Mouse (Mus musculus) cerebellum, postnatal 10 days (tissue): Measurements from ENCODE around the gene Zer1.
"Not testable (repeated sequence)": the region's sequence is repeated elsewhere in the genome, so short reads cannot be mapped to it uniquely, and the experiment has no call there.

Source experiments
- DNase-seq, 2 experiments: peaks; one replicate each; pipeline ENCODE4 v3.0.0; 2021; ENCODE audit warnings: mixed read lengths in 2 of 2

The Zer1 gene

GRCm38 (mm10) chr2:30076959-30077358, 47.4 kb downstream of the Zer1 start:
- DNase-seq = no peak

GRCm38 (mm10) chr2:30076439-30076838, 47.9 kb downstream of the Zer1 start:
- no peak for DNase-seq

- DNase-seq = no peak
These were observed 48.8 kb downstream of the Zer1 start for GRCm38 (mm10) chr2:30075625-30076024.

DNA sequence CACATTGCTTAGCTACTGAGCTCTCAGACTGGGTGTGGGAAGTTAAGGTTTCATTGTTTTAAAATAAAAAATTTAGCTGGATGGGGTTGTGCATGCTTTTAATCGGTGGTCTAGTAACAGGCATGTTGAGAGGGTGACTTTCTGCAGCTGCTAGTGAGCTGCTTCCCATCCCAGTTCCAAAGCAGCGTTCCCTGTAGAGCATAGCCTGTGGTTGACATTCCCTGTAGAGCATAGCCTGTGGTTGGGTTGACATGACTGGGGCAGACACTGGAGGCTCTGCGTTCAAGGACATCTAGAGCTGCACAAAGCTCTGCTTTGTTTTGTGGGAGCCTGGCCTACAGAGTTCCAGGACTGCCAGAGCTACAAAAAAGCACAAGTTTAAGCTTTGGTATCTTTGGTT, 51.1 kb downstream of the Zer1 start:
- DNase-seq = no peak

- no peak for DNase-seq
These were observed 51.5 kb downstream of the Zer1 start for GRCm38 (mm10) chr2:30072875-30073274.

DNA sequence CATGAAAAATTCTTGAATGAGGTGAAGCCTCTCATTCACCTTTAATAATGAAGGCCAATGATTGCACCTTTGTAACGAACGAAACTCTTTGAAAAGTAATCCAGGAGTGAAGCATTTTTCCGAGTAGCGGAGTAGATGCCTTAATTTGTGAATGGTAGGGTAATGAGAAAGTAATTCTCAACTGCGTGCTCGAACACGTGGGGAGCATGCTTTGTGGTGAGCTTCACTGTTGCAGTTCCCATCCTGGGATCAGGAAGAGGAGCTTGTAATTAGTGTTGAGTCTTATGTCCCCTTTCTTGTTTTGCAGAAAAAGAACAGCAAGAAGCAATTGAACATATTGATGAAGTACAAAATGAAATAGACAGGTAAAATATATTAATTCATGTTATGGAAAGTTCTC, 56.4 kb downstream of the Zer1 start:
- DNase-seq = no peak

- peak; percentile 70 to 75 for DNase-seq
These were observed 57.1 kb downstream of the Zer1 start for GRCm38 (mm10) chr2:30067031-30067888.

- DNase-seq = peak; percentile 97 to 99
These were observed 58.1 kb downstream of the Zer1 start for GRCm38 (mm10) chr2:30066046-30066901.

GRCm38 (mm10) chr2:30064298-30064697, 60.1 kb downstream of the Zer1 start:
- no peak for DNase-seq

DNA sequence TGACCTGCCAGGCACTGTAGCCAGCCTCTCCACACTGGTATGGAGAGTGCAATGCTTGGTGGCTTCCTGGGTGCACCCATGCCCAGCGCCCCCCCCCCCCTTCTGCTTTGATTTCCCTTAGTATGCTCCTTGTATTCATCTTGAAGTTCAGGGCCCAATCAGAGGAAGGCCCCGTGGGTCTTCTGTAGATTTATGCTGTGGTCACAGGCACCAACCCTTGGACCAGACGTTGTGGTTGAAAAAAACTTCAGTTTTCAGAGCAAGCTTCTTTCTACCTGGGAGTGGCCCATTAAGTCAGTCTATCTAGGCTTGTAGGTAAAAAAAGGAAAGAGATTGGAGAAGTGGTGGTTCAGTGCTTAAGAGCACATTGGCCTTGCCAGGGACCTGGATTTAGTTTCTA, 60.6 kb downstream of the Zer1 start:
- DNase-seq = no peak

DNA sequence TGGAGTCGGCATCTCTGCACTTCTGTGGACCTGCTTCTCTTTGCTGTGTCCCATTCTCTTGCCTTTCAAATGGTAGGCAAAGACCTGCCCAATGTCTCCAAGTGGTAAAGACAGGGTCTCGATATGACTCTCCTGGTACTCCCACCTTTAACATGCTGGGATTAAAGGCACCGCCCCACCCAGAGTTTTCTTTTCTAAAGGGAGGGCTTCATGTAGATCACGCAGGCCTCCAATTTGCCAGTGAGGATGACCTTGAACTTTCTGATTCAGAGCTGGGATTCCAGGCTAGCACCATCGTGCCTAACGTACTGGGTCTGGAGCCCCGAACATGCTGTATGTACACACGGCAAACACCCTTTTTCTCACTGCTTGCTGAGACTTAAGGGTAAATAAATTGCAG, 61.1 kb downstream of the Zer1 start:
- no peak for DNase-seq

DNA sequence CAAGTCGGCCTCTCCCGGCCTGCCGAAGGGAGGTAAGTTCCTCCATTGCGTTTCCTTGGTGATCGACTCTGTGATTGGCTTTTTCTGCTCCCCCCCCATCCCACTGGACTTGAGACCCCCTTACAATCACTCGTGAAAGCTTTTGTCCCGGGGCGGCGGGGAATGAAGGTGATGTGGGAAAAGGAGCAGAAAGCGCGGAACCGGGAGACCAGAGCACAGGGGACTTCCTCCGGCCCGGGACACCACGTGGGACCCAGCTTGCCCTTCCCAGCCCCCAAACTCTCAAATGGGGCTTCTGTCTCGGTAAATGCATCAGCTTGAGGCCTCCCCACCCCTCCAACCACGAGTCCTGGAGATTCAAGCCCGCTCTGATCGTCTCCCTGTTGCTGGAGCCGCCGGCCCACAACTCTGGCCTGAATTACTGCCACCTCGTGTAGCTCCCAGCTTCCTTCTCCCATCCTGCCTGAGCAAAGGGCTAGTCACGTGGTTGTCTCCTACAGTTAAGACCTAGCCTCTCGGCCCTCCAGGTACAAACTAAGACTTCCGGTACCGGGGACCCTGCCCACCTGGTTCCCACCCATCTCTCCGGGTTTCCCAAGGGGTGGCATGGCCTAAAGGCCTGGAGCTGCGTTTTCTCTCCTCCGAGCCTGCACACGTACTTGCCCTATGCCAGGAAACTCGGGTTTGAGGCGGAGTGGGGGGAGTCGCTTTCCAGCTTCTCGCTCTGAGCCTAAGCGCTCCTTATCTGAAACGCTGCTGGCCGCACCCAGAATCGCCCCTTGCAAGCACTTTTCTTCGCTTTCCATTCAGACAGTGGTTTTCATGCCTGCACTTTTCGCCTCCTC, 61.9 kb downstream of the Zer1 start:
- peak; percentile 61 to 63 for DNase-seq

- DNase-seq = peak; percentile 50 to 54
These were observed 62.9 kb downstream of the Zer1 start for GRCm38 (mm10) chr2:30061215-30062166.

DNA sequence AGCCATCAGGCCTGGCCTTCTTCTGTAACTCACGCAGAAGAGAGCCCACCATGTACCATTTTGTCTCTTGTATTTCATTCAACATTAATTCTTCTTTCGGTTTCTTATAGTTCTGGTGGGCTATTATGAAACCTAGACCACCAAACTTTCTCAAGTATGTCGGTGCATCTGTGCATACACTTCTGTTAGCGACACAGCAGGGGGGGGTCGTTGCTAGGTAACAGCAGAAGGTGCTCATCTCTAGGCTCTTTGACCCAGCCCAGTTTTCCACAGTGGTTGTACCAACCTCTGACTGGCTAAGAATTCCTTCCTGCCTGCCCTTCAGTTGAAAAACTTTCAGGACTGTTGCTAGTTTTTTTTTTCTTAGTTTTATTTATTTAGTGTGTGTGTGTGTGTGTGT, 66.0 kb downstream of the Zer1 start:
- DNase-seq = no peak

- DNase-seq = peak; percentile 30 to 43
These were observed 67.0 kb downstream of the Zer1 start, which contains the start of gene Set for GRCm38 (mm10) chr2:30057223-30057904. Gene Set (plus strand): TSS chr2:30057378.

- no peak for DNase-seq
These were observed 67.6 kb downstream of the Zer1 start for GRCm38 (mm10) chr2:30056736-30057135.

DNA sequence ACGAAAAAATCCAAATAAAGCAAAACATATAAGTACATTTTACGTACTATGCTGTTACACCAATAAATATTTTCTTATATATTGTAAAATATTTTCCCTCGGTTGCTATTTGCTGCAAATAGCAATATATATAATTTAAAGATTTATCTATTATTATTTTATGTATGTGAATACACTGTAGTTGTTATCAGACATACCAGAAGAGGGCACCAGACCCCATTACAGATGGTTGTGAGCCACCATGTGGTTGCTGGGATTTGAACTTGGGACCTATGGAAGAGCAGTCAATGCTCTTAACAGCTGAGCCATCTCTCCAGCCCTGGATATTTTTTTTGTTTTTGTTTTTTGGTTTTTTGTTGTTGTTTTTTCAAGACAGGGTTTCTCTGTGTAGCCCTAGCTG, 69.1 kb downstream of the Zer1 start:
- DNase-seq = not testable (repeated sequence)

- DNase-seq = no peak
These were observed 72.2 kb downstream of the Zer1 start for GRCm38 (mm10) chr2:30051992-30052761.

- no peak for DNase-seq
These were observed 74.6 kb downstream of the Zer1 start for GRCm38 (mm10) chr2:30049831-30050230.
